14 mouse cellular contexts compared by ENCODE assay signal in the genomic region with DNA sequence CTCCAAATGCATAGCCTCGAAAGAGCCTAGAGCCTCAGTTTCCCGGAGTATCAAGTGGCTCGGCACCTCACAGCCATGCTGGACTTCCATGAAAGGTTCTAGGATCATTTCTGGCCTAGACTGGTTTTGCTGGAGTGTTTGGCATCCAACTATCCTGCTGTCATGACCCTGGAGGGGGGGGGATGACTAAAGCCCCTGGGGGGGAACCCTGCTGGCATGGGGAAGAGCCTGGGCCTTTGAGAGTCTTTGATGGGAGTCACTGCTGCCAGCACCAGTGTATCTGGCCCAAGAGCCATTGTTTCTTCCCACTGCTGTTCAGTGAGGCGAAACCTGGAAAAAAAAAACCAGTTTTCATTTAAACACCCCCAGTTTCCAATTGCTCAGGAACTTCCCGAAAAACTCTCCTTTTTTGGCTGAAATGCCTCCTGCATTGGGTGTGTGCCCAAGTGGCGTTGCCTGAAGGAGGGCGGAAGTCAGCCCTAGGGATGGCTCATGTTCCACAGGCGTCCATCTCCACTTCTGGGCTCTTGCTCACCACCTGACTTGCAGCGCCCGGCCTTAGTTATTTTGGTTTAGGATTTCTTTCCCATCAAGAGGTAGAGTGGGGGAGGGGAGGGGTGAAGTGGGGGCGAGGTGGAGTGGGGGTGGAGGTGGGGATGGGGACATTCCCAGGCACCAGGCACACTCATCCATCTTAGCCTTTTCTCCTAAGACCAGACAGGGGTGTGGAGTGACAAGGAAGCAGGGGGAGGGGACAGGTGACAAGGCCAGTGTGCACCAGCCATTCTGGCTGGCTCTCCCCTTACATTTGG. TPM values are rescaled to one million over a fixed set of nuclear protein-coding genes. Genes with fewer than 3 reads are reported as not detected.
A peak's percentile ranks its signal among the peaks of the same experiment; 100 is the strongest.
DNase-seq lines count a peak whose midpoint lies in the region; ATAC-seq and TF ChIP-seq lines count a peak whose summit lies in the region.
"Had no signal": no experiment of that assay in that cellular context is flagged by ENCODE, and none has a peak within 500 bp of the region (broad histone marks: within the 10 kb centered on the region; RNA-seq: fewer than 3 reads in every experiment).

No protein-coding gene starts in this region.

- H3K4me3 ChIP-seq in kidney, embryonic 14.5 days (ENCODE audit: low read length), result no peak overlapping the region
- H3K4me3 ChIP-seq in embryonic facial prominence, embryonic 11.5 days (ENCODE audit: low read depth, low read length), result no peak overlapping the region
- H3K4me3 ChIP-seq in hindbrain, postnatal 0 days (ENCODE audit: low read length), result no peak overlapping the region
- no peak overlapping the region for H3K4me3 ChIP-seq in liver, embryonic 12.5 days
- H3K4me3 ChIP-seq: liver, embryonic 15.5 days; neural tube, embryonic 13.5 days had no signal

- DNase-seq in kidney, postnatal 10 days, result no peak
- peak; percentile 81 for DNase-seq in adipocyte (ENCODE audit: low spot score)
- peak; percentile 66 for DNase-seq in embryonic facial prominence, embryonic 11.5 days (ENCODE audit: low spot score)
- peak; percentile 35 for DNase-seq in hindbrain, postnatal 0 days (ENCODE audit: low spot score)
- DNase-seq in adrenal gland, adult 2 months, result no peak
- no peak for DNase-seq in left cerebral cortex, adult 9 months (ENCODE audit: low spot score in 2 of 2)
- DNase-seq: adrenal gland, postnatal 10 days; cerebellum, adult 8-10 months had no signal

- peaks cover 18% of the 10 kb centered on the region for H3K4me1 ChIP-seq in kidney, embryonic 14.5 days (ENCODE audit: control insufficient read depth, insufficient read depth, low read length)
- H3K4me1 ChIP-seq in embryonic facial prominence, embryonic 11.5 days (ENCODE audit: control insufficient read depth, insufficient read depth, low read length), result peaks cover 24% of the 10 kb centered on the region
- 0 out of 2 replicates have a peak, but pooled peaks cover 3% of the 10 kb centered on the region for H3K4me1 ChIP-seq in hindbrain, postnatal 0 days (ENCODE audit: insufficient read depth, low read length)
- no peaks in the 10 kb centered on the region for H3K4me1 ChIP-seq in liver, embryonic 12.5 days
- H3K4me1 ChIP-seq: liver, embryonic 15.5 days had no signal

- H3K4me2 ChIP-seq in kidney, embryonic 14.5 days (replicated peaks; ENCODE audit: low read depth, low read length), result no peak overlapping the region
- H3K4me2 ChIP-seq in embryonic facial prominence, embryonic 11.5 days (ENCODE audit: low read depth, low read length), result no peak overlapping the region
- no peak overlapping the region for H3K4me2 ChIP-seq in hindbrain, postnatal 0 days (ENCODE audit: low read depth, low read length)
- H3K4me2 ChIP-seq in liver, embryonic 12.5 days, result no peak overlapping the region
- H3K4me2 ChIP-seq: liver, embryonic 15.5 days; neural tube, embryonic 13.5 days had no signal

- H3K9ac ChIP-seq in kidney, embryonic 14.5 days (ENCODE audit: low read depth, low read length), result no peak overlapping the region
- H3K9ac ChIP-seq in embryonic facial prominence, embryonic 11.5 days (replicated peaks; ENCODE audit: low read length), result no peak overlapping the region
- no peak overlapping the region for H3K9ac ChIP-seq in hindbrain, postnatal 0 days (replicated peaks; ENCODE audit: low read length)
- no peak overlapping the region for H3K9ac ChIP-seq in liver, embryonic 12.5 days
- H3K9ac ChIP-seq: liver, embryonic 15.5 days; neural tube, embryonic 13.5 days had no signal

- peak overlapping the region; percentile 7; the same call in 1 of the 2 replicates for H3K27ac ChIP-seq in kidney, embryonic 14.5 days (ENCODE audit: low read depth, low read length)
- peak overlapping the region; percentile 76 for H3K27ac ChIP-seq in embryonic facial prominence, embryonic 11.5 days (replicated peaks; ENCODE audit: low read depth, low read length)
- peak overlapping the region; percentile 51; the same call in 1 of the 2 replicates for H3K27ac ChIP-seq in hindbrain, postnatal 0 days
- H3K27ac ChIP-seq in liver, embryonic 12.5 days, result no peak overlapping the region
- H3K27ac ChIP-seq: liver, embryonic 15.5 days; neural tube, embryonic 13.5 days had no signal

- no peaks in the 10 kb centered on the region for H3K27me3 ChIP-seq in kidney, embryonic 14.5 days (ENCODE audit: control insufficient read depth, insufficient read depth, low read length)
- H3K27me3 ChIP-seq in embryonic facial prominence, embryonic 11.5 days (ENCODE audit: control insufficient read depth, insufficient read depth, low read length), result no peaks in the 10 kb centered on the region
- H3K27me3 ChIP-seq in hindbrain, postnatal 0 days (ENCODE audit: insufficient read depth, low read length), result no peaks in the 10 kb centered on the region
- H3K27me3 ChIP-seq in liver, embryonic 12.5 days (replicated peaks), result peaks cover 30% of the 10 kb centered on the region
- H3K27me3 ChIP-seq: liver, embryonic 15.5 days; neural tube, embryonic 13.5 days had no signal

- H3K9me3 ChIP-seq in kidney, embryonic 14.5 days (ENCODE audit: control insufficient read depth, low read length), result no peaks in the 10 kb centered on the region
- H3K9me3 ChIP-seq in embryonic facial prominence, embryonic 11.5 days (replicated peaks; ENCODE audit: control insufficient read depth, low read length), result no peaks in the 10 kb centered on the region
- H3K9me3 ChIP-seq in hindbrain, postnatal 0 days (ENCODE audit: low read length), result no peaks in the 10 kb centered on the region
- H3K9me3 ChIP-seq in liver, embryonic 12.5 days (replicated peaks), result no peaks in the 10 kb centered on the region
- H3K9me3 ChIP-seq: liver, embryonic 15.5 days; neural tube, embryonic 13.5 days had no signal

- TF ChIP-seq CTCF in hindbrain, postnatal 0 days (IDR thresholded peaks at IDR 0.05; ENCODE audit: low read depth), result no peak

- no peaks in the 10 kb centered on the region for H3K36me3 ChIP-seq in kidney, embryonic 14.5 days (ENCODE audit: control insufficient read depth, insufficient read depth, low read length)
- H3K36me3 ChIP-seq in embryonic facial prominence, embryonic 11.5 days (replicated peaks; ENCODE audit: control insufficient read depth, insufficient read depth, low read depth, low read length), result 0 out of 2 replicates have a peak, but pooled peaks cover 4% of the 10 kb centered on the region
- no peaks in the 10 kb centered on the region for H3K36me3 ChIP-seq in hindbrain, postnatal 0 days (ENCODE audit: insufficient read depth, low read length)
- H3K36me3 ChIP-seq in liver, embryonic 12.5 days, result no peaks in the 10 kb centered on the region
- H3K36me3 ChIP-seq: G1E; liver, embryonic 15.5 days; neural tube, embryonic 13.5 days had no signal

- ATAC-seq in kidney, embryonic 14.5 days (ENCODE audit: low FRiP score, low TSS enrichment), result peak; percentile 46; the same call in 1 of the 2 replicates
- ATAC-seq in embryonic facial prominence, embryonic 11.5 days (replicated peaks; ENCODE audit: insufficient number of reproducible peaks, low FRiP score, low TSS enrichment, low read depth), result 0 out of 2 replicates have a peak, but pooled peaks have one; percentile 57
- no peak for ATAC-seq in hindbrain, postnatal 0 days
- no peak for ATAC-seq in liver, embryonic 12.5 days

- 47% methylated on average over 11 of the region's 11 CpGs for WGBS in kidney, embryonic 14.5 days
- 30% methylated on average over 11 of the region's 11 CpGs for WGBS in embryonic facial prominence, embryonic 11.5 days
- WGBS in hindbrain, postnatal 0 days, result 45% methylated on average over 11 of the region's 11 CpGs
- WGBS in liver, embryonic 12.5 days (ENCODE audit: insufficient replicate concordance), result 56% methylated on average over 11 of the region's 11 CpGs

RNA-seq across cellular contexts. Expression of gene Prrx2, which starts 41.1 kb away (rescaled TPM):
- 15.3 and 20.1 TPM in 2 replicates for polyA plus RNA-seq in kidney, embryonic 14.5 days (2014; fragmentation: Nextera tagmentation; extraction: Ambion mirVana)
- polyA plus RNA-seq in embryonic facial prominence, embryonic 11.5 days (2014; fragmentation: Nextera tagmentation; extraction: Ambion mirVana), result 106 and 109 TPM in 2 replicates
- 6.7 and 7.2 TPM in 2 replicates for total RNA-seq in hindbrain, postnatal 0 days (2014; rRNA removed)
- 5.0 and 5.6 TPM in 2 replicates for polyA plus RNA-seq in hindbrain, postnatal 0 days (2015; fragmentation: Nextera tagmentation; extraction: Ambion mirVana)
- 1 to 10 TPM; 2.1 to 2.2 TPM for total RNA-seq in adrenal gland, adult 2 months (2021)
- 4.3 and 5.0 TPM in 2 replicates for polyA plus RNA-seq in adrenal gland, adult 2 months (2012; rRNA removed)
- polyA plus RNA-seq in liver, embryonic 12.5 days (2016; fragmentation: Nextera tagmentation; extraction: Ambion mirVana), result 2.5 and 4.1 TPM in 2 replicates
- total RNA-seq: G1E; megakaryocyte-erythroid progenitor cell, adult 5-6 weeks had no signal
- polyA plus RNA-seq: G1E; liver, embryonic 15.5 days had no signal

RNA-seq across cellular contexts. Expression of gene Asb6, which starts 45.7 kb away (rescaled TPM):
- polyA plus RNA-seq in kidney, embryonic 14.5 days (2014; fragmentation: Nextera tagmentation; extraction: Ambion mirVana), result 29.7 and 33.3 TPM in 2 replicates
- 27.6 and 35.7 TPM in 2 replicates for polyA plus RNA-seq in embryonic facial prominence, embryonic 11.5 days (2014; fragmentation: Nextera tagmentation; extraction: Ambion mirVana)
- 49.1 and 53.5 TPM in 2 replicates for total RNA-seq in hindbrain, postnatal 0 days (2014; rRNA removed)
- 36.6 and 37.4 TPM in 2 replicates for polyA plus RNA-seq in hindbrain, postnatal 0 days (2015; fragmentation: Nextera tagmentation; extraction: Ambion mirVana)
- 10 to 100 TPM; 24.7 to 30.3 TPM for total RNA-seq in adrenal gland, adult 2 months (2021)
- polyA plus RNA-seq in adrenal gland, adult 2 months (2012; rRNA removed), result 58.2 and 62.5 TPM in 2 replicates
- polyA plus RNA-seq in liver, embryonic 12.5 days (2016; fragmentation: Nextera tagmentation; extraction: Ambion mirVana), result 41.0 and 41.7 TPM in 2 replicates

RNA-seq across cellular contexts. Expression of gene Ptges, which starts 53.8 kb away (rescaled TPM):
- 6.1 and 7.2 TPM in 2 replicates for polyA plus RNA-seq in kidney, embryonic 14.5 days (2014; fragmentation: Nextera tagmentation; extraction: Ambion mirVana)
- 9.1 and 9.3 TPM in 2 replicates for polyA plus RNA-seq in embryonic facial prominence, embryonic 11.5 days (2014; fragmentation: Nextera tagmentation; extraction: Ambion mirVana)
- total RNA-seq in hindbrain, postnatal 0 days (2014; rRNA removed), result 3.6 and 13.3 TPM in 2 replicates
- polyA plus RNA-seq in hindbrain, postnatal 0 days (2015; fragmentation: Nextera tagmentation; extraction: Ambion mirVana), result 8.4 and 9.0 TPM in 2 replicates
- total RNA-seq in adrenal gland, adult 2 months (2021), result 10 to 100 TPM; 25.4 to 34.1 TPM
- polyA plus RNA-seq in adrenal gland, adult 2 months (2012; rRNA removed), result 37.9 and 73.5 TPM in 2 replicates
- 0.25 and 0.63 TPM in 2 replicates for polyA plus RNA-seq in liver, embryonic 12.5 days (2016; fragmentation: Nextera tagmentation; extraction: Ambion mirVana)
- polyA plus RNA-seq: G1E had no signal

Comparison
In these comparisons a context has a peak if more than half of its experiments do, and no peak if none do; other contexts are left out.
1. ATAC-seq: peak in kidney, embryonic 14.5 days (single experiment) and embryonic facial prominence, embryonic 11.5 days (single experiment); none in hindbrain, postnatal 0 days (single experiment) and liver, embryonic 12.5 days (single experiment).
2. DNase-seq: peak in adipocyte (single experiment), embryonic facial prominence, embryonic 11.5 days (single experiment) and hindbrain, postnatal 0 days (single experiment); none in kidney, postnatal 10 days (single experiment), adrenal gland, adult 2 months (single experiment) and left cerebral cortex, adult 9 months (0 of 2).